Mouse (Mus musculus) cortical plate, adult 2 months (tissue): ENCODE results near the gene Sppl2c. TPM values are rescaled to one million over a fixed set of nuclear protein-coding genes. Genes with fewer than 3 reads are reported as not detected.
"Not testable (repeated sequence)": the region's sequence is repeated elsewhere in the genome, so short reads cannot be mapped to it uniquely, and the experiment has no call there.

Source experiments
- H3K27ac ChIP-seq: fragments of 200-500 bp; 2 replicates; pipeline ENCODE4 v1.5.1; 2012; ENCODE audit warnings: low read length, control low read depth, inconsistent platforms; ENCODE audit not compliant: insufficient read depth
- H3K4me1 ChIP-seq: fragments of 200-500 bp; 2 replicates; pipeline ENCODE4 v1.6.1; 2011; ENCODE audit warnings: low read length; ENCODE audit not compliant: control insufficient read depth, insufficient read depth
- H3K4me3 ChIP-seq: fragments of 200-500 bp; 2 replicates; pipeline ENCODE4 v1.5.1; 2011; ENCODE audit warnings: mild to moderate bottlenecking, low read length, control low read depth; ENCODE audit not compliant: insufficient read depth
- CTCF ChIP-seq: fragments of 200-500 bp; IDR thresholded peaks from 2 replicates; pipeline ENCODE4 v1.5.1; 2011; ENCODE audit warnings: mild to moderate bottlenecking, control low read depth, low read length; ENCODE audit not compliant: insufficient read depth; ENCODE audit errors: extremely low read depth
- POLR2A ChIP-seq: fragments of 200-500 bp; IDR thresholded peaks from 2 replicates; pipeline ENCODE4 v1.6.1; 2011; ENCODE audit warnings: mild to moderate bottlenecking, low read length, control low read depth; ENCODE audit not compliant: insufficient read depth; ENCODE audit errors: extremely low read depth
- polyA plus RNA-seq: library from polyadenylated mRNA; depleted of rRNA; stranded (reverse); fragments of >200 nt; gene quantifications from 2 replicates; pipeline ENCODE4 v1.2.3, GENCODE M21; 2012

Gene Sppl2c
- polyA plus RNA-seq, 1 experiment = not detected

DNA sequence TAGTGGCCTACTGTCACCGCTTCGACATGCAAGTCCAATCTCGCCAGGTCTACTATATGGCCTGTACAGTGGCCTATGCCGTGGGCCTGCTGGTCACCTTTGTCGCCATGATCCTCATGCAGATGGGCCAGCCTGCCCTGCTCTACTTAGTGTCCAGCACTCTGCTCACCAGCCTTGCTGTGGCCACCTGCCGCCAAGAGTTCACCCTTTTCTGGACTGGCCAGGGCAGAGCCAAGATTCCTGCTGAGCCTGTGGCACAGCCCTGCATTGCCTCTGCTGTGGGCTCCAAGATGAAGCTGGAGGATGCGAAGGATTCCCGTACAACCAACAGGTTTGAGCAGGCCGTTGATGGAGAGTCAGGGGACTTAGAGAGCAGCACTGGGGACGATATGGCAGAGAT lies 1.6 kb downstream of the Sppl2c start:
- Histone ChIP-seq H3K4me3 (no peak overlapping the region), H3K27ac (no peak overlapping the region), H3K4me1 (peaks cover 3% of the 10 kb centered on the region)
- TF ChIP-seq POLR2A (no peak), CTCF (no peak)

DNA sequence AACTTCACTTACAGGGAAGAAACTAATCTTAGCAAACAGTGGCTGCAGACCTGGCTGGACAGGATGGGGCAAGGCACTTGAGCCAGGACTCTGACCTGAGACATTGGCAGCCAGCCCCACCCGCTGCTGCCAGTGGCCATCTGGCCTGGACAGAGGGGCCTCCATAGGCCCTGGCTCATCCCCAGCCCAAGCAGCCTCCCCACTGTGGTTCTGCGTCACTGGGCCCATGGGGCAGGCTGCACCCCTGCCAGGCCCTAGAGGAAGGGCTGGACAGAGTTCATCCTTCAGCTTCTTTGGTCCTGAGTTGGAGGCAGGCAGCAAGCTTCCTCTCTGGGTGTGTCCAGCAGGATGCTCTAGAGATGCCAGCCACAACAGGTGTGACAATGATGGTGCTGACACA lies 3.9 kb downstream of the Sppl2c start:
- no peak for TF ChIP-seq POLR2A
- TF ChIP-seq CTCF = no peak
- Histone ChIP-seq H3K4me3 (no peak overlapping the region), H3K4me1 (no peaks in the 10 kb centered on the region), H3K27ac (no peak overlapping the region)

DNA sequence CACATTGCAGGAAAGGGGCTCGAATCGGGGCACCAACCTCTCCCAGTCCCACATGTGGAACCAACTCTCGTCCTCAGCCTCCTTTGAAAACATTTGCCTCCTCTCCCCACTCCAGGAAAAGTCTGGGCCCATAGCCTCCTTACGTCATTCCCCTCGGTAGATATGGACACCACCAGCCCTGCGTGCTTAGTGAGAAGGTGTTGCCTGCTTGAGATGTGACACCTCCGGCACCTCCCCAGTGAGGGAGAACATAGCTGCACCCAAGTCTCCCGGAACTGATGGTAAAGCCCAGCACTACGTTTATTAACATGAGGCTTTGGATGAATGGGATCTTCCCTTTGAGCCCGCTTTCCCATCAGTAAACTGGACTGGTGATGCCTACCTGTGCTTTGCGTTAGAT lies 9.3 kb downstream of the Sppl2c start:
- no peak overlapping the region for H3K27ac ChIP-seq
- H3K4me3 ChIP-seq = no peak overlapping the region
- no peak for TF ChIP-seq CTCF
- TF ChIP-seq POLR2A = no peak
- H3K4me1 ChIP-seq = no peaks in the 10 kb centered on the region

DNA sequence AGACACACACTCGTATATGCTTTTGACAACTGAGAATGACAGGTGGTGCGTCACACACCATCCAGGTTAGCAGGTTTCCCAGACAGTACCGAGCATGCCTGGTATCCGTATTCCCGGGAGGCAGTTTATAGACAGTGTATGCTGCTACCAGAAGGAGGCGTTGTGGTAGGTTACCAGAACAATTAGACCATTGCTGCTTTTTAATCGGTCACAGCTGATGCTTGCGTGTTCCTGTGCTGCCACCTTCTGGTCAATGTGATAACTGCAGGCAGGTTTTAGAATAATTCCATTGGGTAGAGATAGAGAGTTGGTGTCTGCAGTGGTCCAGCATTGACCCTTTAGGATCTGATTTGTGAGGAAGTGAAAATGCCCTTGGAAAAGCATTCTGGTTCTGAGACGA lies 9.7 kb downstream of the Sppl2c start:
- TF ChIP-seq POLR2A (no peak), CTCF (peak; percentile 100)
- no peaks in the 10 kb centered on the region for H3K4me1 ChIP-seq
- no peak overlapping the region for H3K27ac ChIP-seq
- H3K4me3 ChIP-seq = no peak overlapping the region

DNA sequence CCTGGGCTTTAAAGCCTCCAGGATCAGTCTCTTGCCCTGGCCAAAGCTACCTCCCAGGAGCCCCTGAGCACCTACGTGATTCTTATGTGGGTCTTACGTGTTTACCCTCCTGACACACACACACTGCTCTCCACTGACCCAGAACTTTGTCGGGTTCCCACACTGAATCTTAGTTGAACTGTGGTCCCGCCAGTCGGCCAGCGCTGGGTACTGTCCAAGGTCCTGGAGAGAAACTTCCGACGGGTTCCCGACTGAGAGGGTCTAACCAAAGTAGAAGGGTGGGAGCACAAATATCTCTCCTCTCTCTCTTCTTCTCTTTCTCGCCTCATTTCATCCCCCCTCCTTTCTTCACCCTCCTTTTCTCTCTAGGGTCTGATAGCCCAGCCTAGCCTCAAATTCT lies 11.7 kb downstream of the Sppl2c start:
- Histone ChIP-seq H3K4me3 (no peak overlapping the region), H3K4me1 (no peaks in the 10 kb centered on the region), H3K27ac (no peak overlapping the region)
- no peak for TF ChIP-seq CTCF

DNA sequence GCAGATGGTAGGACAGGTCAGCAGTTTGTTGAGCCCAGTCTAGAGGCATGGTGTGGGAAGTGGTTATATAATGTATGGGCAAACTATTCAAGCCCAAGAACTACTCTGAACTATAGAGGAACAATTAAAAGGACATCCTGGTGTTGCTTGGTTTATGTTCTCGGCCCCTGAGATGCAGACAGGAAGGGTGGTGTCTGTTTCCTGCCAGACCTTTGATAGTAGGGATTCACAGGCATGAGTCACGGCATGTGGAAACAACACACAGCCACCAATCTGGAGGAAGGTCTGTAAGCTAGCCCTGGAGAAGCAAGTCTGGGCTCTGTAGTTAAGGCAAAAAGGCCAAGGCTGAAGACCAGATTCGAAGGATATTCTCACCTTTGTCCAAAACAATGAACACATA lies 17.1 kb downstream of the Sppl2c start:
- Histone ChIP-seq H3K4me3 (no peak overlapping the region), H3K27ac (no peak overlapping the region), H3K4me1 (no peaks in the 10 kb centered on the region)
- no peak for TF ChIP-seq POLR2A

DNA sequence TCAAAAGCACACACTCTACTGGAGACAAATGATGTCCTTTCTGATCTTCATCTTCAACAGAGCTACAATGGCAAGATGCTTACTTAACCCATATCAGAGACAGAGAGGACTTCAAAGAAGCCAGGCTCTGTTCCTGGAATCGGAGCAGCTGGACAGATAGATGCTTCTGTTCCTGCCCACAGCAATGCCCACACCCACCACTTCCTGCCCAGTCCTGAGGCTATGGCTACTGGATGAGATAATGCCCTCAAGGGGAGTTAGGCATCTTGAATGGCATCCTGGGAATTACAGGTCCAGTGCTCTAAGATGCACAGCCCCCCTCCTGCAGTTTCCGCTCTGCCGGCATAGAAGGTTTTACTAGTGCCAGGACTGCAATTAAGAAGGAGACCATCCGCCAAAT lies 20.4 kb downstream of the Sppl2c start:
- H3K27ac ChIP-seq = no peak overlapping the region
- no peaks in the 10 kb centered on the region for H3K4me1 ChIP-seq
- no peak for TF ChIP-seq POLR2A
- TF ChIP-seq CTCF = no peak
- H3K4me3 ChIP-seq = no peak overlapping the region

DNA sequence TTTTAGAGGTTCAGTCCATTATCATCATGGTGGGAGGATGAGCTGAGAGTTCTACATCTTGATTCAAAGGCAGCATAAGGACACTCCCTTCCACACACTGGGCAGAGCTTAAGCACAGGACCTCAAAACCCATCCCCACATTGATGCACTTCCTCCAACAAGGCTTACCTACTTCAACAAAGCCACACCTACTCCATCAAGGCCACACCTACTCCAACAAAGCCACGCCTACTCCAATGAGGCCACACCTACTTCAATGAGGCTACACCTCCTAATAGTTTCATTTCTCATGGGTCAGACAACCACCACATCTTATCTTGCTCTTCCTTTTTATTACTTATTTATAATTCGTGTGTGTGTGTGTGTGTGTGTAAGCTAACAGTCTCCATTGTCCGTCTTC lies 22.9 kb downstream of the Sppl2c start:
- H3K27ac ChIP-seq = no peak overlapping the region
- H3K4me1 ChIP-seq = no peaks in the 10 kb centered on the region
- no peak overlapping the region for H3K4me3 ChIP-seq
- TF ChIP-seq CTCF (no peak), POLR2A (no peak)

DNA sequence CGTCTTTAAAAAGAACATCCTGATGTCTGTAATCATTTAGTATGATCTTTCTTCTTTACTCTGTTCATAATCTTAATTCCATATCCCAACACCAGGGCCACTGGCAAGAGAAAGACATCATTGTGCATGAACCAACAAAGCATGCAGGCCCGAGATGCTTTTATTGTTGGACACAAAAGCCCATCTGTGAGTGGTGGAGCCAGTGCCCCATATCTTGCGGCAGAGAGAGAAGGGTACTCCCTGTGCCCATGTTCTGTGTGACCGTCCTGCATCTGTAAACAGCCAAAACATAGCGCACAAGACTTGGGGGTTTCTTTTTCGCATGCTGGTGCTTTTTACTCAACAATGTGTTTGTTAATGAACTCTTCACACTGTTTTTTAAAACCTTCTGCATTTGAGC lies 25.1 kb downstream of the Sppl2c start:
- Histone ChIP-seq H3K4me3 (no peak overlapping the region), H3K4me1 (no peaks in the 10 kb centered on the region), H3K27ac (peak overlapping the region; percentile 78; the same call in 1 of the 2 replicates)
- TF ChIP-seq CTCF = no peak
- no peak for TF ChIP-seq POLR2A

DNA sequence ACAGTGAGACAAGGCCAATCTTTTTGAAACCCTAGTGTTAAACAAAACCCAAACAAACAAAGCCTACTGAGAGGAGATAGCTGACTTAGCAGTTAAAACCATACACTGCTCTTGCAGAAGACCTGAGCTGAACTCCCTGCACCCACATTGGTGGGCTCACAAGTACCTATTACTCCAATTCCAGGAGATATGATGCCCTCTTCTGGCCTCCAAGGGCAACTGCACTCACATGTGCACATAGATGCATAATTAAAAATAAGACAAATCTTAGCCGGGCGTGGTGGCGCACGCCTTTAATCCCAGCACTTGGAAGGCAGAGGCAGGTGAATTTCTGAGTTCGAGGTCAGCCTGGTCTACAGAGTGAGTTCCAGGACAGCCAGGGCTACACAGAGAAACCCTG lies 28.0 kb downstream of the Sppl2c start:
- not testable (repeated sequence) for H3K27ac ChIP-seq, H3K4me3 ChIP-seq, H3K4me1 ChIP-seq

DNA sequence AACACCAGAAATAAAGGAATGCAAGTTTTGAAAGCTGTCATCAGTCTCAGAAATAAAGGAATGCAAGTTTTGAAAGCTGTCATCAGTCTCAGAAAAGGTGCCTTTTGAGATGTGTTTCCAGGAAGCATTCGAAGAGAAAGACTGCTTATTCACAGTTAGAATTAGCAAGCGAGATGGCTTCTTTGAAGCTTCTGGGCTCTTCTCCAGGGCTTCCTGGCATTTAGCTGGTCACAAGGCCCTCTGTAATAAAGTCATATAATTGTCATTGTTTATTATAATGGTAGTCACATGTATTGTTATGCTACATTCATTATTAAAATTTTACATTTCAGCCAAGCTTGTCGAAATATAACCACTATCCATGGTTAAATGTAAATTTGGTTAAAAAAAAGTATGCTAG lies 31.9 kb downstream of the Sppl2c start:
- H3K4me1 ChIP-seq = no peaks in the 10 kb centered on the region
- no peak overlapping the region for H3K27ac ChIP-seq
- TF ChIP-seq CTCF = no peak
- no peak for TF ChIP-seq POLR2A
- H3K4me3 ChIP-seq = no peak overlapping the region

DNA sequence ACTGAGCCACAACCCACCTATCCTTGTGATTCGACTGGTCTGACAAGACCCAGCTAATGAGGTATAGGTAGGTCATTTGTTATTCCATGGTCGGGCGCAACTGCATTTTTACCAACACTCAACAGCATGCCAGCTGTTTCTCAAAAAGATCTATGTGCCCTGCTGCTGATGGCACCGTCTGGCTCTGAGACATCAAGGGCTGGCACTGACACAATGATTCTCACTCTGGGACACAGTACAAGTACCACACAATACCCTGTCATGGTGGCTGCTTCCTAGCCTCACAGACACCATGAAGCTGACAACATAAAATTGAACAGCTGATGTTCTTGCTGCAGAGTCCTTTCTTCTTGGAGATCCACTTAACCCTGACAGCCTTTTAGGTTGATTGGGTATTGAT lies 34.2 kb downstream of the Sppl2c start:
- no peaks in the 10 kb centered on the region for H3K4me1 ChIP-seq
- H3K4me3 ChIP-seq = no peak overlapping the region
- H3K27ac ChIP-seq = 0 out of 2 replicates have a peak overlapping the region, but pooled peaks have one; percentile 32
- TF ChIP-seq POLR2A = no peak
